Mouse (Mus musculus): ENCODE results near the gene Esrrg. TPM values are rescaled to one million over a fixed set of nuclear protein-coding genes. Genes with fewer than 3 reads are reported as not detected.

Esrrg gene
- polyA plus RNA-seq, 1 experiment: 0.60 TPM

DNA sequence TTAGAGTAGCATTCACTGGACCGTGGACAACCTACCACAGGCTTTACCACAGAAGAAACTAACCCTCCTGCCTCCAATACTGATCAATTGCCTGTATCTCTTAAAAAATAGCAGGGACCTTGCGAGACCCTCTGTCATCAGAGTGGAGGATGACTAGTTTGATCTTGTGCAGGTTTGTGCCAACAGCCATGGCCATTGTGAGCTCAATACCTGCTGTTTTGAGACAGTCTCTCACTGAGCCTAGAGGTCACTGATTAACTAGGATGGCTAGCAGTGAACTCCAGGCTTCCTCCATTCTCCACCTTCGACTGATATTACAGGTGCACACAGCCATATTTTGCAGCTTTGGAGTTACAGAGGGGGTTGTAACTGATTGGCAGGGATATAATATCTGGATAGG lies 150.9 kb downstream of the Esrrg start:
- DNase-seq (ENCODE audit: low read depth, low spot score): no peak
- 48% methylated on average over 3 of the region's 3 CpGs for WGBS

GRCm38 (mm10) chr1:187762641-187763450 lies 154.3 kb downstream of the Esrrg start:
- WGBS: 34% methylated on average over 5 of the region's 5 CpGs

GRCm38 (mm10) chr1:187763451-187763755 lies 154.8 kb downstream of the Esrrg start:
- WGBS: 75% methylated on average over 4 of the region's 4 CpGs
- no peak for DNase-seq (ENCODE audit: low read depth, low spot score)

More at GRCm38 (mm10) chr1:187762641-187763450, 154.3 kb downstream of the Esrrg start:
- DNase-seq (ENCODE audit: low read depth, low spot score): no peak

- no peak for DNase-seq (ENCODE audit: low read depth, low spot score)
- WGBS: 84% methylated on average over 3 of the region's 3 CpGs
Observed at GRCm38 (mm10) chr1:187763821-187764220, 155.2 kb downstream of the Esrrg start.

DNA sequence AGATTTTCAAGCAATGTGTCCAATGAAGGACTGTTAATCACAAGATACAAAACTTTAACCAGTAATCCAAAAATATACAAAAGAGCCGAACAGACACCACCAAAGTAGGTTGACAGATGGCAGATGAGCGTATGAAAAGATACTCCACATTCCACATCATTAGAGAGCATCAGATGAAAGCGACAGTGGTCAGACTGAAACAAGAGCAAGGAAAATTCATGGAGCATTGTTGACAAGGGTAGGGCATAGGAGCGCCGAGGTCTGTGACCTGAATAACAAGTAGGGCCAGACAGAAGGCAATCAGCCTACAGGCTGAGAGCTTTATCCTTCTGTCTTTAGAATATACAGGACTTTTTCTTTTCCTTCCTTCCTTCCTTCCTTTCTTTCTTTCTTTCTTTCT lies 157.0 kb downstream of the Esrrg start:
- WGBS: 87% methylated on average over 5 of the region's 5 CpGs
- DNase-seq (ENCODE audit: low read depth, low spot score): no peak

- DNase-seq (ENCODE audit: low read depth, low spot score): no peak
- 41% methylated on average over 2 of the region's 2 CpGs for WGBS
Observed at GRCm38 (mm10) chr1:187767355-187767754, 158.8 kb downstream of the Esrrg start.

GRCm38 (mm10) chr1:187770234-187770633 lies 161.6 kb downstream of the Esrrg start:
- no peak for DNase-seq (ENCODE audit: low read depth, low spot score)
- 90% methylated on average over 3 of the region's 3 CpGs for WGBS

DNA sequence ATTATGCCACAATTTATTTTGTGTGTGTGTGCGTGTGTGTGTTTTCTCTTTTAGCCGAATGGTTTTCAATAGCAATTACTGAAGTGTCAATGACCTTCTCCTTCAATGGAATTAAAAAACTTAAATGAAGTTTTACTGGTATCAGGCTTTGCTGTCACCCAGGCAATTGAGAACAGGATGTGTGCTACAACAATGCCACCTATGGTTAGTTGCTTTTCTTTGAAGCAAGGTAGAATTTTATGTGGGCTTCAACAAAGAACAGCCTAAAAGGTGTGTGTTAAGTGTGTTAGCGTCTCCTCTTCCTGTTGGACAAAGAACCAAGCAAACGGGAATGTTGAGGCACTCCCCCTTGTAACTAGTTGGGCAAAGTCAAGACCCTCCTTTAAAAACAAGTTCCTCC lies 162.5 kb downstream of the Esrrg start:
- DNase-seq (ENCODE audit: low read depth, low spot score): no peak
- WGBS: 65% methylated on average over 4 of the region's 4 CpGs

GRCm38 (mm10) chr1:187779589-187780178 lies 171.1 kb downstream of the Esrrg start:
- 89% methylated on average over 10 of the region's 10 CpGs for WGBS
- DNase-seq (ENCODE audit: low read depth, low spot score): no peak

DNA sequence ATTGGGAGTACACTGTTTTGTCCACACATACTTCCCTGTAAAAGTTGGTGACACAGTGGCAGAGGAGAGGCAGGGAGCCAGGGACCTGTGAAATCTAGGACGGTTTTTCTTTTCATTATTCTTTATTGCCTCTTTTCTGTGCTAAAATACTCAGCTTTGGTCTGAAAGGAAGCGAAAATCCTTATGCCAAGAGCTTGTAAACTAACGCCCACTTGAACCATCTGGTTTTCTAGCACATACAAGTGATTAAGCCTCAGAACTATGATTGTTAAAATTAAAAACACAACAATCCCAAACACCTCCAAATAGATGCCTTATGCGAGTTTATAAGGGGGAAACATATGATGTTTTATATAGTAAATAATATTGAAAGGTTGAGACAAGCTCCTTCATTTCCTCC lies 176.6 kb downstream of the Esrrg start:
- DNase-seq (ENCODE audit: low read depth, low spot score): no peak
- WGBS: 74% methylated on average over 4 of the region's 4 CpGs

DNA sequence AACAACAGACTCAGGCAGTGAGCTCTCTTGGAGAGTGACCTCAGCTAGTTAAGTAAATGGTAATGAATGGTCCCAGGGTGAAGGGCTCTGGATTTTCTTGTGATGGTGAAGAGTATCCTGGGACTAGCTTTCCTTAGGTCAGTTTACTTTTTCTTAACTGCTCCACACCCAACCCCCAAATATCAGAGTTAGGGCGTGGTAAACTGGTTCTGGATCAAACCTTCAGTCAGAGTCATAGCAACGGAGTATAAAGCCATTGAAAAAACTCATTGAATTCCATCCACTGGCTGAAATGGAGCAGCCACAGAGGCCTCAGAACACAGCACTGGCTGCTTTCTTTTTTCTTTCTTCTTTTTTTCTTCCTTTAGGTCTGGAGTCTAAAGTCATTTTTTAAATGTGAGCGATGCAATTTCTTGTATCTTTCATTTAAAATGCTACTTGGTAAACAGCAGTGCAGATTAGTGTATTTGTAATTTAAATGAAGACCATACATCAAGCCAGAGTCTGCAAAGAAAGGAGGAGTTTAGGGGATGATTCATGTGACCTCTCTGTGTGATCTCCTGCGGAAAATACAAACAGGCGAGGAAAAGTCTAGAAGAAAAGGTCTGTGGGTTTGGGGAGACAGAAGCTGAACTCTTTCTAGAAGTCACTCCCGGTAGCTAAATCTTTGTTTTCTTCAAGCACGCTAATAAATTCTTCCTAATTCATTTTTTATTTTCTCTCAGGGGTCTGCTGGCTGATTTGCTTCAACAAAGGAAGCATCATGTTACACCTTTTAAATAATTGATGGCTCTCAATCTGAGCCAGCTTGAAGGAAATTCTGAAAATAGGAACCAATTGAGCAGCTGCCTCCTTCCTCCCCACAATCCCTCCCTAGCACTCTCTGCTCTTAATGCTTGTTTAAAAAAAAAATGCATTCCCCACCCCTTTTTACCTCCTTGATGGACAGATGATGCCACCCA lies 178.7 kb downstream of the Esrrg start:
- DNase-seq (ENCODE audit: low read depth, low spot score): no peak
- WGBS: 66% methylated on average over 7 of the region's 7 CpGs

GRCm38 (mm10) chr1:187794240-187794930 lies 185.8 kb downstream of the Esrrg start:
- WGBS: 89% methylated on average over 5 of the region's 5 CpGs
- no peak for DNase-seq (ENCODE audit: low read depth, low spot score)

DNA sequence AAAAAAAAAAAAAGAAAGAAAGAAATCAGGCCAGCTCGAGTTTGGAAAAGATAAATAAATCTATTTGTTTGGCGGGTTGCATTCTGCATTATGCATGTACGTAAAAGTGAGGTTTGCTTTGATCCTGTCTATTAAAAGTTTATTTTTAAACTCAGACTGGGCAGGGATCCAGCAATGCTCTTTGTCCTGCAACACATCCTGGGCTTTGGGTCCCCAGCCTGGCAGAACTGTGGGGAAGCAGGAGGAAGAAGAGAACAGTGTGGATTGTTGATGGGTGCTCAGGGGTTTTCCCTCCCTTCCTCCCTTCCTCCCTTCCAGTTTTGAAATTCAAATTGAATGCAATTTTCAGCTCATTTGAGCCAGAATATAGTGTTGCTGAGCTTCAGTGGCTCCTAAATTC lies 187.0 kb downstream of the Esrrg start:
- no peak for DNase-seq (ENCODE audit: low read depth, low spot score)
- WGBS: 26% methylated on average over 3 of the region's 3 CpGs

- DNase-seq (ENCODE audit: low read depth, low spot score): peak; percentile 31
- WGBS: 24% methylated on average over 7 of the region's 7 CpGs
Observed at GRCm38 (mm10) chr1:187799300-187799699, 190.7 kb downstream of the Esrrg start.

DNA sequence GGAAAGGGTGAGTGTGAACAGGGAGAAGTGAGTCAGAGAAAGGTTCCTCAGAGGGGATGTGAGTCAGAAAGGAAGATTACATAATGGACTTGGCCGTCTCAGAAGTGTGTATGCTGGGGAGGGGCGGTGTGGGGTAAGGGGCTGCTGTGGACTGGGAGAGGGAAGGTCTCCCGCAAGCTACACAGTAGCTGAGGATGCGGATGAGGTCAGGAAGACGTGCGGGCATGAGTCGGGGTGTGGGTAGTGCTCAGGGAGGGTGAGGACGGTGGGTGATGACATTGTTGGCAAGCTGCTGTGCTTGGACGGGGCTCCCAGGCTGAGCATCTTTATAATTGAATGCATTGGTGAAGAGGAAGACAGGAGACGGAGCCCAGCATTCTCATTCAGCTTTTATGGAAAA lies 192.2 kb downstream of the Esrrg start:
- 82% methylated on average over 10 of the region's 10 CpGs for WGBS
- DNase-seq (ENCODE audit: low read depth, low spot score): no peak

- WGBS: 36% methylated on average over 5 of the region's 5 CpGs
- DNase-seq (ENCODE audit: low read depth, low spot score): no peak
Observed at GRCm38 (mm10) chr1:187803566-187803965, 195.0 kb downstream of the Esrrg start.

DNA sequence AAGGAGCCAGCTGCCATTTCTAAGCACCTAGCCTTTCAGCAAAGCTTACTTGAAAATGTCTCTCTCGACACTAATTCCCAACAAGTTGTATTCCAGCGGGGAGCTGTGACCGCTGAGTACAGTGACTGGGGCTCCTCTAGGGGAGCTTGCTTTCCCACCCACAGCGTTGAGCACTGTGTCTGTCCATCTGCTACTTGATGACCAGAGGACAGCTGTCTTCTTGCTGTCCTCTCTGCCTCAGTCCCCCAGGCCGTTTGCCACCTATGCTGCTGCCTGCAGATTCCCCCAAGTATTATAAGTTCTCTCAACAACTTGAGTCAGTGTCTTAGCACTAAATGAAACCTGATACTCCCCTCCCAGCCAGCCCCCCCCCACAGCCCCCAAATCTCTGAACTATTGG lies 195.4 kb downstream of the Esrrg start:
- no peak for DNase-seq (ENCODE audit: low read depth, low spot score)
- 35% methylated on average over 5 of the region's 5 CpGs for WGBS

DNA sequence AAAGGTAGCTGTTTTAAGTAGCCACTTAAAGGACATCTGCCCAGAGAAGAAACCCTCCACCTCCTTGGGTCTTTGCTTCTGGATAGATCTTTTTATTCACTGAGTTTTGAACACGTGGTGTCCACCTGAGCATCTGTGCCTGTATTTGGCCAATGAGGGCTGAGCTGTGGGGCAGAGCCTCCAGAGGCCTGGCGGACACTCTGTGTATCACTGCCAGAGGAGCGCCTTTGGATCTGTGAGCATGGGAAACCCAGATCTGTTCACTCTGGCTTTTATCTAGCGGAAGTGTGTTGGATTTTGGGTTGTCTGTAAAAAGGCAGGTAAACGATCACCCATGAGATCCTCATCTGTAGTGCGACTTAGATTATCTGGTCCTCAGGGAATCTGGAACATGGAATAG lies 196.4 kb downstream of the Esrrg start:
- 90% methylated on average over 6 of the region's 6 CpGs for WGBS
- DNase-seq (ENCODE audit: low read depth, low spot score): no peak

- 70% methylated on average over 12 of the region's 12 CpGs for WGBS
- no peak for DNase-seq (ENCODE audit: low read depth, low spot score)
Observed at GRCm38 (mm10) chr1:187807477-187808390, 199.1 kb downstream of the Esrrg start.
